8 mouse cellular contexts compared by ENCODE assay signal in genomic region chr6:21949226-21949731, GRCm38 (mm10). TPM values are rescaled to one million over a fixed set of nuclear protein-coding genes. Genes with fewer than 3 reads are reported as not detected.
DNase-seq lines count a peak whose midpoint lies in the region; ATAC-seq and TF ChIP-seq lines count a peak whose summit lies in the region.

Gene Ing3, plus strand, starts transcription at chr6:21949571.

- peaks cover 4% of the 10 kb centered on the region for H3K27me3 ChIP-seq in megakaryocyte, embryonic 14.5 days (replicated peaks)

- peaks cover 4% of the 10 kb centered on the region for H3K9me3 ChIP-seq in megakaryocyte, embryonic 14.5 days

- peak; percentile 85 for ATAC-seq in activated CD4-positive, CD25-positive, alpha-beta regulatory T cell, adult 4 months

- peak within 1 kb of the TSS; percentile 89 for H3K27ac ChIP-seq in cortical plate, adult 2 months (ENCODE audit: insufficient read depth, low read length)

- no peak for TF ChIP-seq CTCF in cortical plate, adult 2 months (IDR thresholded peaks at IDR 0.05; ENCODE audit: extremely low read depth, insufficient read depth, low read length)

- H3K36me3 ChIP-seq in megakaryocyte, embryonic 14.5 days (replicated peaks; ENCODE audit: low read length), result peaks cover 26% of the 10 kb centered on the region

- peak within 1 kb of the TSS; percentile 59 for H3K4me3 ChIP-seq in cortical plate, adult 2 months (ENCODE audit: insufficient read depth, low read length)
- H3K4me3 ChIP-seq in megakaryocyte, embryonic 14.5 days (replicated peaks), result peak within 1 kb of the TSS; percentile 97

- peak; percentile 97 to 98 for DNase-seq in gastrocnemius, adult 8-10 months (ENCODE audit: low spot score in 2 of 2)
- DNase-seq in hindlimb bud, embryonic 11.5 days (ENCODE audit: extremely low spot score, low read depth, low spot score), result peak; percentile 93
- peak; percentile 93 to 100 for DNase-seq in left cerebral cortex, adult 8-10 months (ENCODE audit: low spot score in 2 of 2)
- DNase-seq in right cerebral cortex, postnatal 10 days (ENCODE audit: low spot score in 2 of 2), result peak; percentile 99 to 100
- DNase-seq in urinary bladder, postnatal 25 days (ENCODE audit: low spot score), result peak; percentile 90

- no peaks in the 10 kb centered on the region; the same call in 1 of the 2 replicates for H3K4me1 ChIP-seq in cortical plate, adult 2 months (ENCODE audit: control insufficient read depth, insufficient read depth, low read length)
- peaks cover 16% of the 10 kb centered on the region for H3K4me1 ChIP-seq in megakaryocyte, embryonic 14.5 days

- peak; percentile 50; the same call in 1 of the 2 replicates for TF ChIP-seq POLR2A in cortical plate, adult 2 months (IDR thresholded peaks at IDR 0.05; ENCODE audit: extremely low read depth, insufficient read depth, low read length)

RNA-seq across cellular contexts. Expression of gene Ing3, which starts in this region (rescaled TPM):
- polyA plus RNA-seq in activated CD4-positive, CD25-positive, alpha-beta regulatory T cell, adult 4 months (2017; shearing (Covaris generic)), result 100 to 1,000 TPM in 1 of 2 experiments, 10 to 100 TPM in 1; 57.6 to 114 TPM
- 15.1 and 15.5 TPM in 2 replicates for polyA plus RNA-seq in cortical plate, adult 2 months (2012; rRNA removed)
- 1 to 10 TPM; 4.5 to 9.4 (median 6.3) TPM for total RNA-seq in gastrocnemius, adult 8-10 months (2022)
- total RNA-seq in left cerebral cortex, adult 8-10 months (2022), result 10 to 100 TPM; 19.0 to 26.7 (median 20.4) TPM
- polyA plus RNA-seq in megakaryocyte, embryonic 14.5 days (2012; ENCODE audit: insufficient read depth, low replicate concordance), result 6.9 TPM in 1 of 2 replicates, not detected in the other

Comparison
In these comparisons a context has a peak if more than half of its experiments do, and no peak if none do; other contexts are left out.
1. Peak in every context shown above with its lines: DNase-seq, ATAC-seq, H3K4me3 ChIP-seq and H3K27ac ChIP-seq.